Mouse (Mus musculus) gastrocnemius, postnatal 36 days (tissue): ENCODE data around the gene Thg1l. TPM values are rescaled to one million over a fixed set of nuclear protein-coding genes. Genes with fewer than 3 reads are reported as not detected.

ENCODE experiments used
- DNase-seq, 2 experiments: peaks; one replicate each; pipeline ENCODE4 v3.0.0; 2022
- intact Hi-C: fragments of 180-260 bp; cut with DNase I; formaldehyde crosslinking; loops from one replicate; pipeline ENCODE4 v1.15.1; 2025
- long read RNA-seq, 2 experiments: library from polyadenylated mRNA; stranded (forward); transcript quantifications; one replicate each; pipeline ENCODE4 v2.0.0; 2021
- total RNA-seq, 2 experiments: library from RNA; stranded (reverse); gene quantifications; 2 replicates each; pipeline ENCODE4 v1.2.3; 2021

Thg1l gene
- total RNA-seq: 1 to 10 TPM; 2.8 to 3.1 TPM
- long read RNA-seq, experiment 1, partial matches to known transcripts: 0 of 2 reads
- long read RNA-seq, experiment 1, other reads (novel, unspliced or antisense): 0 of 2 reads
- long read RNA-seq, experiment 2, partial matches to known transcripts: 0 of 1 reads
- long read RNA-seq, experiment 2, other reads (novel, unspliced or antisense): 0 of 1 reads

- intact Hi-C loops: loop anchor here (10.0 kb wide), 1 partner anchor 170 kb away; no protein-coding TSS in a partner anchor
- peak; percentile 83 to 92 for DNase-seq
Measured at GRCm38 (mm10) chr11:45955127-45955627, at the start of gene Thg1l. Gene Thg1l, minus strand, starts transcription at chr11:45955494.

- DNase-seq: no peak
- intact Hi-C loops: no loop called here
Measured at GRCm38 (mm10) chr11:45992087-45992486, 36.8 kb upstream of the Thg1l start.

GRCm38 (mm10) chr11:45991604-45992003, 36.3 kb upstream of the Thg1l start:
- DNase-seq: no peak
- intact Hi-C loops: no loop called here

- intact Hi-C loops: no loop called here
- no peak for DNase-seq
Measured at GRCm38 (mm10) chr11:45980893-45981253, 25.6 kb upstream of the Thg1l start.

GRCm38 (mm10) chr11:45979946-45980892, 24.9 kb upstream of the Thg1l start, which contains the start of gene Sox30:
Gene Sox30, plus strand, starts transcription at chr11:45980310.
- intact Hi-C loops: no loop called here
- DNase-seq: peak in 1 of 2 experiments; percentile 22

- no peak for DNase-seq
- intact Hi-C loops: no loop called here
Measured at GRCm38 (mm10) chr11:45976061-45976460, 20.8 kb upstream of the Thg1l start.

GRCm38 (mm10) chr11:45974466-45974865, 19.2 kb upstream of the Thg1l start:
- no peak for DNase-seq
- intact Hi-C loops: no loop called here

- no peak for DNase-seq
- intact Hi-C loops: no loop called here
Measured at GRCm38 (mm10) chr11:45973635-45974034, 18.3 kb upstream of the Thg1l start.

- no peak for DNase-seq
- intact Hi-C loops: no loop called here
Measured at GRCm38 (mm10) chr11:45968466-45968865, 13.2 kb upstream of the Thg1l start.

- no peak for DNase-seq
- intact Hi-C loops: no loop called here
Measured at GRCm38 (mm10) chr11:45966896-45967295, 11.6 kb upstream of the Thg1l start.

- DNase-seq: no peak
- intact Hi-C loops: no loop called here
Measured at GRCm38 (mm10) chr11:45960003-45960402, 4.7 kb upstream of the Thg1l start.

- intact Hi-C loops: loop anchor here (10.0 kb wide), 1 partner anchor 165 kb away; no protein-coding TSS in a partner anchor
- DNase-seq: no peak
Measured at GRCm38 (mm10) chr11:45959598-45959997, 4.3 kb upstream of the Thg1l start.

- no peak for DNase-seq
- intact Hi-C loops: no loop called here
Measured at GRCm38 (mm10) chr11:45947491-45947890, 7.8 kb downstream of the Thg1l start.

GRCm38 (mm10) chr11:45946796-45947195, 8.5 kb downstream of the Thg1l start:
- DNase-seq: no peak
- intact Hi-C loops: no loop called here

- intact Hi-C loops: loop anchor here (2.0 kb wide), 1 partner anchor 270 kb away; no protein-coding TSS in a partner anchor
- DNase-seq: peak; percentile 94 to 98
Measured at GRCm38 (mm10) chr11:45944643-45945156, 10.6 kb downstream of the Thg1l start, which contains the start of gene Lsm11. Gene Lsm11, minus strand, starts transcription at chr11:45944935.

- peak in 1 of 2 experiments; percentile 20 for DNase-seq
- intact Hi-C loops: loop anchor here (2.0 kb wide), 1 partner anchor 271 kb away; no protein-coding TSS in a partner anchor
Measured at GRCm38 (mm10) chr11:45943891-45944642, 11.2 kb downstream of the Thg1l start.

- intact Hi-C loops: no loop called here
- no peak for DNase-seq
Measured at GRCm38 (mm10) chr11:45943108-45943705, 12.1 kb downstream of the Thg1l start.

- DNase-seq: no peak
- intact Hi-C loops: no loop called here
Measured at GRCm38 (mm10) chr11:45942281-45942680, 13.0 kb downstream of the Thg1l start.

- DNase-seq: no peak
- intact Hi-C loops: no loop called here
Measured at GRCm38 (mm10) chr11:45938917-45939316, 16.4 kb downstream of the Thg1l start.

- intact Hi-C loops: no loop called here
Measured at GRCm38 (mm10) chr11:45937478-45937877, 17.8 kb downstream of the Thg1l start.

More at GRCm38 (mm10) chr11:45937478-45937877, 17.8 kb downstream of the Thg1l start:
- no peak for DNase-seq
